Mouse (Mus musculus): ENCODE results near the gene Olfr813.
"Not testable (repeated sequence)": the region's sequence is repeated elsewhere in the genome, so short reads cannot be mapped to it uniquely, and the experiment has no call there.

The Olfr813 gene

DNA sequence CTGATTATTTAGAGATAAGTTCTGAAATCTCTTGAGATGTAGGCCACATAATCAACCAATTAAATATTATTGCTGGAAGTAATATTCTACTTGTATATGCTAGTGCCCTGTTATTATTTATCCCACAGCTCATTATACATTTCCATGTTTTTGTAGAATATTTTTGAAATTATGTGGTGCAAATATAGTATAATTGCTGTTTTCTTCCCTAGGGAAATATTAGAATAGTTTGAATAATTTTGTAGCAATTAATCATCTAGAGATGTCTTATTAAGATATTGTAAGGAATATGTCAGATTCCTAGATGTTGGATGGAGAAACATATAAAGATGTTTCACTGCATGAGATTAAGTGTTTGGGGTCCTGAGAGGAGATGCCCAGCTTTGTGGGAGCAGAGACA is at the start of gene Olfr813:
Olfr813 (plus strand) TSS at position 301 of the 400 bp plus-strand sequence.
- DNase-seq, result no peak

DNA sequence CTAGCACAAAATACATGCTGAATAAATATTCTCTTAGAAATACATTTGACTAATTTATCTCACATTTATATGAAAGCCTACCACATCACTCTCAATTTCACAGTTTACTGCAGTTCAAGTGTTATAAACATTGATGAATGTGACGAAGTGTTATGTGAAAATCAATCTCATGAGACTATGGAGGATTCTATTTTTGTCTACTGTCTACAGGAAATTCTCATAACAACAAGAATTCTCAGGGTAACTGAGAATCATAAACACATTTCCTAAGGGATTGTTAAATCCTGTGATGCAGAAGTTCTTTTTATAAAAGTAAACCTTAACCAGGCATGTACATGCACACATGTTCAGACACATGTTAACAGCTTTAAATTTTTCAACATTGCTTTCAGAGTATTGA is 9.2 kb upstream of the Olfr813 start, which contains the start of gene Olfr812:
Olfr812 (minus strand) TSS at position 101 of the 400 bp plus-strand sequence.
- no peak for DNase-seq

DNA sequence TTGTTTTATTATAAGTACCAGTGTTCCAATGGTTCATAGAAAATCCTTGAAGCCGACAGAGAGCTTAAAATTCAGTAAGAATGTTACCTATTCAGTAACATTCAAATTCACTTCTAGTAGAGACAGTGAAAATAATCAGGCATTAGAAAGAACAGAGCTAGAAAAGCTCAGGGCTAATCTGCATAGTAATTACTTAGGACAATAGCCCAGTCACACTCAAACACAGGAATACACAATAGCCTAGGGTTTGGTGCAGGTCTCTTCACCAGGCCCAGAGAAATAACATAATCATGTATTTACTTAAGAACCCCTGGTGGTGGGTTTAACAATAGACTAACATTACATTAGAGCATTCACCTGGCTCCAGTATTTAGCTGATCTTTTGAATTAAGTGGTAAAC is 7.8 kb upstream of the Olfr813 start:
- no peak for DNase-seq

DNA sequence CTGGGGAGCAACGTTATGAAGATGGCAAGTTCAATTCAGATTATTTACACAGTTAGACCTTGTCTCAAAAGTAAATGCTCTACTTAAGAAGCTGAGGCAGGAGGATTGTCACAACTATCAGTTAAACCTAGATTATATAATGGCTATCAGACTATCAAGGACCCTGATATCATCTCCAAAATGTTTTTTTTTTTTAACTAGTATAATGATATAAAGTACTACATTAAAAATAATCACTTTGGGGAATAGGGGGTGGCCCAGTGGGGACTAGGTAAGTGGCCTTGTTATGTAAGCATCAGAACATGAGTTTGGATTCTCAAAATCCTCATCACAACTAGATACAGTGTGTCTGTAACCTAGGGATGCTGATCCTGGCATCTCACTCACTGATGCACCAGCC is 24.6 kb downstream of the Olfr813 start, which contains the start of gene Olfr814:
Olfr814 (minus strand) TSS at position 101 of the 400 bp plus-strand sequence.
- not testable (repeated sequence) for DNase-seq

DNA sequence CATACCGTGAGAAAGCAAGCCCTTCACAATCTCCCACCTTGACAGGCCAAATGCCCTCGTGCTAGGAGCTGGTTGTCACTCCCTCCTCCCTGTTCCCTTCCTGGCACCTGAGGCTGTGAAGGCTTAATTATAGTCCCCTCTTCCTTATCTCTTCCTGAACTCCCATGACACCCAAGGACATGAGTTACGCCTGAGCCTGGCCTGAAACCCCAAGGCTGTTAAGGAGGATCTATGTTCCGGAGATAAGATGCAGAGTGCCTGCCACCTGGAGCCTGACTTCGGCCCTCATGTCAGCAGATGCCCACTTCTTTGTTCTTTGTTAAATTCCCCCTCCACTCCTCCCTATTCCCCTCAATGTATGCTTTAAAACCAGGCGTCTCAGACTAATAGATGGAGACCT is 30.3 kb downstream of the Olfr813 start:
- DNase-seq, result not testable (repeated sequence)

DNA sequence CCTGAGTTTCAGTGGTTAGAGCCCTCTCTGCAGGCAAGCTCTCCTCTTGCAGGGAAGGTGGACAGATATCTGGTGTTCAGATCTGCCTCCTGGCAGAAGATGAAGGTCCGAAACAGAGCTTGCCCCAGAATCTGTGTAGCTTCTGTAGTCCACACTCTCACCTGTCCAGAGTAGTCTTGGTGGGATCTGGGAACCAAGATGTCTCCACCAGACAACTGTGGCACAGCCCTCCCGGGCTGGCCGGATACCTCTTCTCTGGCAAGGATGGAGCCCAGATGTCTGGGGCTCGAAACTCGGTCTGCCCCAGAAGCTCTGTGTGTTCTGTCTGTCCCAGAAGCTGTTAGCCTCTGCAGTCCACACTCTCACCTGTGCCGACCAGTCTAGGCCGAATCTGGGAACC is 30.8 kb downstream of the Olfr813 start:
- no peak for DNase-seq

DNA sequence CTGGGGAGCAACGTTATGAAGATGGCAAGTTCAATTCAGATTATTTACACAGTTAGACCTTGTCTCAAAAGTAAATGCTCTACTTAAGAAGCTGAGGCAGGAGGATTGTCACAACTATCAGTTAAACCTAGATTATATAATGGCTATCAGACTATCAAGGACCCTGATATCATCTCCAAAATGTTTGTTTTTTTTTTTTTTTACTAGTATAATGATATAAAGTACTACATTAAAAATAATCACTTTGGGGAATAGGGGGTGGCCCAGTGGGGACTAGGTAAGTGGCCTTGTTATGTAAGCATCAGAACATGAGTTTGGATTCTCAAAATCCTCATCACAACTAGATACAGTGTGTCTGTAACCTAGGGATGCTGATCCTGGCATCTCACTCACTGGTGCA is 50.6 kb downstream of the Olfr813 start, which contains the start of gene Olfr815:
Olfr815 (minus strand) TSS at position 101 of the 400 bp plus-strand sequence.
- DNase-seq, result not testable (repeated sequence)
